In genomic region chr11:98509434-98509833, GRCm38 (mm10) we compare ENCODE assay signal across 10 mouse cellular contexts. TPM values are rescaled to one million over a fixed set of nuclear protein-coding genes. Genes with fewer than 3 reads are reported as not detected.
DNase-seq lines count a peak whose midpoint lies in the region.
"Had no signal": no experiment of that assay in that cellular context is flagged by ENCODE, and none has a peak within 500 bp of the region (broad histone marks: within the 10 kb centered on the region; RNA-seq: fewer than 3 reads in every experiment).

No protein-coding gene starts in this region.

- H3K9me3 ChIP-seq in midbrain, embryonic 10.5 days (replicated peaks): no peaks in the 10 kb centered on the region
- H3K9me3 ChIP-seq: hindbrain, embryonic 10.5 days had no signal

- H3K36me3 ChIP-seq in midbrain, embryonic 10.5 days: no peaks in the 10 kb centered on the region
- H3K36me3 ChIP-seq: hindbrain, embryonic 10.5 days had no signal

- no peaks in the 10 kb centered on the region for H3K27me3 ChIP-seq in midbrain, embryonic 10.5 days (ENCODE audit: low read depth, poor library complexity, severe bottlenecking)

- DNase-seq in cerebellum, postnatal 10 days: peak; percentile 82 to 91
- DNase-seq in cerebellum, adult 11-12 months: no peak
- peak; percentile 80 for DNase-seq in Muller cell, postnatal 12 days (ENCODE audit: inconsistent ontology term)
- peak; percentile 38 for DNase-seq in heart, adult 8-10 months (ENCODE audit: low spot score)
- DNase-seq in left cerebral cortex, postnatal 10 days (ENCODE audit: extremely low spot score in 1 of 2, low spot score in 2 of 2): peak; percentile 32 to 53
- DNase-seq in spleen, postnatal 14 days (ENCODE audit: low spot score in 2 of 2): no peak
- DNase-seq in midbrain, embryonic 10.5 days (ENCODE audit: low spot score): no peak
- no peak for DNase-seq in kidney, postnatal 36 days

- no peak overlapping the region for H3K27ac ChIP-seq in midbrain, embryonic 10.5 days (replicated peaks)
- H3K27ac ChIP-seq: hindbrain, embryonic 10.5 days had no signal

- no peak overlapping the region for H3K4me3 ChIP-seq in midbrain, embryonic 10.5 days
- H3K4me3 ChIP-seq: hindbrain, embryonic 10.5 days had no signal

- 81% methylated on average over 7 of the region's 7 CpGs for WGBS in midbrain, embryonic 10.5 days

- peaks cover 11% of the 10 kb centered on the region; the same call in 1 of the 2 replicates for H3K4me1 ChIP-seq in midbrain, embryonic 10.5 days

- intact Hi-C loops in left cerebral cortex, postnatal 10 days (cut with DNase I): no loop called here

RNA-seq across cellular contexts. Expression of gene Ikzf3, which starts 36.4 kb away (rescaled TPM):
- total RNA-seq in heart, adult 8-10 months (2022): 1 to 10 TPM in 2 of 4 experiments, under 1 TPM in 2; 0.47 to 1.3 (median 0.86) TPM
- under 1 TPM; 0.34 TPM for total RNA-seq in left cerebral cortex, postnatal 10 days (2021)
- 0.02 and 0.06 TPM in 2 replicates for polyA plus RNA-seq in midbrain, embryonic 10.5 days (2016; fragmentation: Nextera tagmentation; extraction: Ambion mirVana)
- polyA plus RNA-seq: C2C12 had no signal

RNA-seq across cellular contexts. Expression of gene Zpbp2, which starts 41.5 kb away (rescaled TPM):
- not detected for total RNA-seq in heart, adult 8-10 months (2022)
- total RNA-seq in left cerebral cortex, postnatal 10 days (2021): not detected
- polyA plus RNA-seq in midbrain, embryonic 10.5 days (2016; fragmentation: Nextera tagmentation; extraction: Ambion mirVana): 0.11 and 0.32 TPM in 2 replicates
- polyA plus RNA-seq: C2C12 had no signal

Comparison
In these comparisons a context has a peak if more than half of its experiments do, and no peak if none do; other contexts are left out.
1. DNase-seq: peak in cerebellum, postnatal 10 days (2 of 2), Muller cell, postnatal 12 days (single experiment), heart, adult 8-10 months (single experiment) and left cerebral cortex, postnatal 10 days (2 of 2); none in cerebellum, adult 11-12 months (single experiment), spleen, postnatal 14 days (0 of 2), midbrain, embryonic 10.5 days (single experiment) and kidney, postnatal 36 days (0 of 2).